In genomic region chr9:113815836-113816235, GRCm38 (mm10) we compare ENCODE assay signal across 15 mouse cellular contexts.
"Had no signal": no experiment of that assay in that cellular context is flagged by ENCODE, and none has a peak within 500 bp of the region (broad histone marks: within the 10 kb centered on the region; RNA-seq: fewer than 3 reads in every experiment).

No protein-coding gene starts in this region.

- H3K4me3 ChIP-seq: limb, embryonic 12.5 days; liver, embryonic 13.5 days; lung, embryonic 15.5 days; megakaryocyte, embryonic 14.5 days; midbrain, embryonic 12.5 days; neural tube, embryonic 12.5 days had no signal

- ATAC-seq: liver, postnatal 0 days had no signal

- H3K9me3 ChIP-seq: limb, embryonic 12.5 days; liver, embryonic 13.5 days; lung, embryonic 15.5 days; megakaryocyte, embryonic 14.5 days; midbrain, embryonic 12.5 days; neural tube, embryonic 12.5 days had no signal

- H3K4me1 ChIP-seq: limb, embryonic 12.5 days; midbrain, embryonic 12.5 days; neural tube, embryonic 12.5 days had no signal

- H3K27me3 ChIP-seq: limb, embryonic 12.5 days; liver, embryonic 13.5 days; lung, embryonic 15.5 days; megakaryocyte, embryonic 14.5 days; midbrain, embryonic 12.5 days; neural tube, embryonic 12.5 days had no signal

- H3K36me3 ChIP-seq: limb, embryonic 12.5 days; lung, embryonic 15.5 days; neural tube, embryonic 12.5 days had no signal

- H3K27ac ChIP-seq: limb, embryonic 12.5 days; liver, embryonic 13.5 days; lung, embryonic 15.5 days; macrophage; midbrain, embryonic 12.5 days; neural tube, embryonic 12.5 days had no signal

- H3K4me2 ChIP-seq: limb, embryonic 12.5 days; liver, embryonic 13.5 days; lung, embryonic 15.5 days; midbrain, embryonic 12.5 days; neural tube, embryonic 12.5 days had no signal

- DNase-seq: kidney, postnatal 10 days; kidney, postnatal 4 days; liver; liver, embryonic 13.5 days; liver, postnatal 0 days; lung, postnatal 14 days; right cerebral cortex, adult 18-20 months; right cerebral cortex, postnatal 25 days; thymus, postnatal 36 days had no signal

- H3K9ac ChIP-seq: limb, embryonic 12.5 days; liver, embryonic 13.5 days; liver, postnatal 0 days; lung, embryonic 15.5 days; midbrain, embryonic 12.5 days; neural tube, embryonic 12.5 days had no signal
